Mouse (Mus musculus): ENCODE measurements around the gene Stx5a. TPM values are rescaled to one million over a fixed set of nuclear protein-coding genes. Genes with fewer than 3 reads are reported as not detected.

Gene Stx5a
- total RNA-seq, 2 experiments from 2014 or later = 35.6 to 46.3 TPM

DNA sequence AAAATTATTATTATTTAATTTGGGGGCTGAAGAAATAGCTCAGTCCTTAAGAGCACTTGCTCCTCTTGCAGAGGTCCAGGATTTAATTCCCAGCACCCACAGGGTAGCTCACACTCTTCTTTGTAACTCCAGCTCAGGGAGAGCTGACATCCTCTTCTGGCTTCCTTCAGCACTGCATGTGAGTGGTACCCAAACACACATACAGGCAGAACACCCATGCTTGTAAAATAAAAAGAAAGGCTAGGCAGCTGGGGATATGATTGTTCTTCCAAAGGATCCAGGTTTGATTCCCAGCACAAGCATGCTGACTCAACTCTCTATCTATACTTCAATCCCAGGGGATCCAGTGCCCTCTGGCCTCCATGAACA is 57.7 kb downstream of the Stx5a start:
- DNase-seq = no peak

DNA sequence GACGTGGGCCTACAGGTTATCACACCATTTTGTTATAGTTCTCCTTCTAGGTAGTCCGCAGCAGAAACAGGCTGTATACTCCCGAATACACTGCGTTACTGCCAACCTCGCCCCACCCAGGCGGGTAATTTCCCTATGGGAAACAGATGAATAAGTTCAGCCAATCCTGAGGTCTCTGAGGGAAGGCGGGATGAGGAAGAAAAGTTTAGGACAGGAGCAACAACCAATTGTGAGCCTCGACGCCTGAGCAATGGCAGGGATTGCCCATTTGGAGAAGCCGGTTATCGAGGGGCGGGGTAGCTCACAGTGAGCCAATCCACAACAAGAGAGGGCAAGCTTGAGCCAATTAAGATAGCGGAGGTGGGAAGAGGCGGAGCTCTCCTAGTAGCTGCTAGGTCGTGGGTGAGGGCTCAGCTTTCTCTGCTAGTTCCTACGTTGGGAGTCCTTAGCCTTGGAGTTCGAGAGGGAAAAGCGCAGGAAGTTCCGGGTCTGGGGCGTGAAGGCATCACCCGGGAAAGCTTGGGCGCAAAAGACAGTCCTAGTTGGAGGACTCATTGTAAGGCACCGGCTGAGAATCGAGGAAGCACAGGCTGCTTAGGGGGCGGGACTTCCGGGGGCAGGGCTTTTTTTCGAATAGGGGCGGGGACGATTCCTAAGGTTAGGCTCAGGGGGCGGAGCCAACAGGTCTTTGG is 61.1 kb downstream of the Stx5a start, which contains the start of gene Zbtb3:
Gene Zbtb3 (plus strand): TSS at position 426 of the 692 bp plus-strand sequence.
- peak; percentile 78 for DNase-seq

GRCm38 (mm10) chr19:8803204-8803780 is 62.1 kb downstream of the Stx5a start:
- DNase-seq = no peak

- DNase-seq = no peak
Measured at GRCm38 (mm10) chr19:8803879-8804660, 62.9 kb downstream of the Stx5a start.

Small RNA genes lying within 50 kb of the gene (microRNA-seq; reads per million reads assigned to microRNA genes)
- gene Mir6992 = 0.25 to 0.64 reads per million in 2 experiments

Other genes starting within 250 kb of the Stx5a start
- gene Slc22a8, start 150.2 kb upstream of the Stx5a start, total RNA-seq (2021) = under 1 TPM in 1 of 2 experiments, not detected in 1; 0.07 TPM
- gene Slc22a6, start 123.4 kb upstream of the Stx5a start, total RNA-seq (2021) = not detected
- gene Chrm1, start 77.6 kb upstream of the Stx5a start, total RNA-seq (2021) = under 1 TPM; 0.11 to 0.16 TPM
- gene Slc3a2, start 18.0 kb upstream of the Stx5a start, total RNA-seq (2021) = 10 to 100 TPM; 29.4 to 36.7 TPM
- gene Wdr74, start 5.6 kb upstream of the Stx5a start, total RNA-seq (2021) = 10 to 100 TPM; 26.5 to 27.4 TPM
- gene 1700092M07Rik, start 695 bp upstream of the Stx5a start, total RNA-seq (2021) = under 1 TPM in 1 of 2 experiments, not detected in 1; 0.65 TPM
- gene Nxf1, start 15.7 kb downstream of the Stx5a start, total RNA-seq (2021) = 10 to 100 TPM; 40.8 to 61.8 TPM
- 10 to 100 TPM; 81.9 to 82.5 TPM for gene Tmem223, start 29.6 kb downstream of the Stx5a start, total RNA-seq (2021)
- gene Tmem179b, start 33.1 kb downstream of the Stx5a start, total RNA-seq (2021) = 10 to 100 TPM; 13.6 to 14.1 TPM
- gene Taf6l, start 45.0 kb downstream of the Stx5a start, total RNA-seq (2021) = 10 to 100 TPM in 1 of 2 experiments, 1 to 10 TPM in 1; 8.5 to 12.0 TPM
- gene Polr2g, start 57.2 kb downstream of the Stx5a start, total RNA-seq (2021) = 10 to 100 TPM; 40.9 to 45.1 TPM
- 1 to 10 TPM; 1.0 to 1.4 TPM for gene Zbtb3, start 61.1 kb downstream of the Stx5a start, total RNA-seq (2021)
- 10 to 100 TPM; 11.8 to 15.7 TPM for gene Ttc9c, start 77.9 kb downstream of the Stx5a start, total RNA-seq (2021)
- gene Hnrnpul2, start 78.6 kb downstream of the Stx5a start, total RNA-seq (2021) = 10 to 100 TPM; 42.2 to 47.8 TPM
- not detected for gene AC129217.1, start 88.4 kb downstream of the Stx5a start, total RNA-seq (2021)
- 10 to 100 TPM; 16.8 to 19.5 TPM for gene Bscl2, start 96.1 kb downstream of the Stx5a start, total RNA-seq (2021)
- gene Gng3, start 97.8 kb downstream of the Stx5a start, total RNA-seq (2021) = under 1 TPM; 0.66 to 0.77 TPM
- gene Lrrn4cl, start 109.4 kb downstream of the Stx5a start, total RNA-seq (2021) = 10 to 100 TPM; 11.5 to 14.0 TPM
- gene Ubxn1, start 130.1 kb downstream of the Stx5a start, total RNA-seq (2021) = 100 to 1,000 TPM; 169 to 172 TPM
- 10 to 100 TPM; 55.2 to 58.1 TPM for gene Uqcc3, start 139.5 kb downstream of the Stx5a start, total RNA-seq (2021)
- gene Lbhd1, start 142.3 kb downstream of the Stx5a start, total RNA-seq (2021) = 10 to 100 TPM in 1 of 2 experiments, 1 to 10 TPM in 1; 7.2 to 11.8 TPM
- gene Gm49403, start 142.5 kb downstream of the Stx5a start, total RNA-seq (2021) = not detected
- 10 to 100 TPM; 25.6 to 29.6 TPM for gene 1810009A15Rik, start 147.4 kb downstream of the Stx5a start, total RNA-seq (2021)
- 1 to 10 TPM in 1 of 2 experiments, not detected in 1; 3.3 TPM for gene Gm49416, start 147.5 kb downstream of the Stx5a start, total RNA-seq (2021)
- gene Ints5, start 151.6 kb downstream of the Stx5a start, total RNA-seq (2021) = 10 to 100 TPM; 10.7 to 14.6 TPM
- gene Ganab, start 156.7 kb downstream of the Stx5a start, total RNA-seq (2021) = 10 to 100 TPM; 42.1 to 58.8 TPM
- 10 to 100 TPM; 23.4 to 27.6 TPM for gene B3gat3, start 179.0 kb downstream of the Stx5a start, total RNA-seq (2021)
- gene Rom1, start 187.9 kb downstream of the Stx5a start, total RNA-seq (2021) = 1 to 10 TPM; 4.2 to 5.6 TPM
- gene Eml3, start 188.1 kb downstream of the Stx5a start, total RNA-seq (2021) = 10 to 100 TPM; 11.7 to 15.9 TPM
- gene Mta2, start 200.5 kb downstream of the Stx5a start, total RNA-seq (2021) = 10 to 100 TPM; 37.7 to 49.7 TPM
- gene Tut1, start 212.4 kb downstream of the Stx5a start, total RNA-seq (2021) = 10 to 100 TPM in 1 of 2 experiments, 1 to 10 TPM in 1; 9.1 to 11.2 TPM
- 100 to 1,000 TPM; 640 to 671 TPM for gene Eef1g, start 225.6 kb downstream of the Stx5a start, total RNA-seq (2021)
- gene Ahnak, start 247.9 kb downstream of the Stx5a start, total RNA-seq (2021) = 100 to 1,000 TPM; 235 to 267 TPM